Mouse (Mus musculus): ENCODE data around the gene Gabrp.
A peak's percentile ranks its signal among the peaks of the same experiment; 100 is the strongest.

The Gabrp gene

DNA sequence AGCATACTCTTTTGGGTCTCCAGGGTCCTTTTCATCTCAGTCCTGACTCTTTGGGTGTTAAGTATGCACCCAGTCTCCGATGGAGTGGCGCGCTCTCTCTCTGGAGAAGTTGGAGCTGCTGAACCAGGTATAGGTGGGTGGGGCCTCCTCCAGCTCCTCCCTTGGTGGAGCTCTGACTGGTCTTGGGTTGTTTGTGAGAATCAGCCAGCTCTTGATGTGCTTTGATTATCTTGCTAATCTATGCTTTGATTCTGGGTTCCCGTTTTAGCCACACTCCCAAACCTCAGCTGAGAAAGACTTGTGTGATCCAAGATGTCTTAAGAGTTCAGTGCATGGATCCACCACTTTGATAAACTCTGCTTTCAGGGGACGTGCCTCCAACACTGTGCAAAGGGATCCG lies at the start of gene Gabrp:
Gene Gabrp, minus strand, starts transcription at position 101 of the 400 bp plus-strand sequence.
- no peak for DNase-seq

DNA sequence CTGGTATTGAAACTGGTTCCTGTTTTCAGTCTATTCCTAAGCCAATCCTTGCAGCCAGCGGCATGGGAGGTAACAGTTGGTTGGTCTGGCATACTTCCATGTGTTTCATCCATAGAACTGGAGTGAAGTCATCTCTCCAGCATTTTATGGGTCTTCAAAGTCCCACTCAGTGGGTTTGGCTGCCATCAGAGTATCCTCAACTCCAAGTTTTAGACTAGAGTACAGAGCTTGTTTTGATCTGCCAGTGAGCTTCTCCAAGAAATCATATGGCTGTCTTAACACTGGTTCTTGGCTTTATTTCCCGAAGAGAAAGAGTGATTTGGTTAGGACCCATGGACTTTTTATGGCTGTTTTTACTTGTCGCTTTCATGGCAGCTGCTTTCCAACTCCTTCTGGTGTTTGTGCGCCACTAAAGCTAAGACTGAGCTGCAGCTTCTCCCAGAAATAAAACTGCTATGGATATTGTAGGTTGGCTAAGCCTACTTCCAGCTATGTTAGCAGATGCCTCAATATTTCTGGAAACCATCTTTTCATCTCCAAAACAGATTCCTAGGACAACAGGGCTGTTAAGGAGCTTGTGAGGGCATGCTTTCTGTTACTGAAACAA lies 48.5 kb upstream of the Gabrp start:
- DNase-seq: peak; percentile 22

DNA sequence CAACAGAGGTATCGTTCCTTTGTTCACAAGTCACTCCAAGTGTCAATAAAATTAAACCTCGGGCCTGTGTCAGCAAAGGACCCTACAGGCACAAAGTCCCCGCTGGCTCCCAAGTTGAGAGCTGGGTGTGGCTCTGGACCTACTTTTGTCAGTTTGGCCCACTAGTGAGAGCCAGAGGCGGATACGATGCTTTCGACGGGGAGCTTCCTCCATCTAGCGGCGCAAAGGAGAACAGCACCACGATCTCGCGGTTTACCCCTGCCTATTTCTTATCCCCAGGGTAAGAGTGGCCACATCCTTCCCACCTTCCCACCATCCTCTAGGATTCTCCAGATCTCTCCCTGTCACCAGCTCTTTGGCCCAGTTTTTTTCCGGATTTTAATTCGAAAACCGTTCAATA lies 35.5 kb upstream of the Gabrp start:
- DNase-seq: peak; percentile 68

DNA sequence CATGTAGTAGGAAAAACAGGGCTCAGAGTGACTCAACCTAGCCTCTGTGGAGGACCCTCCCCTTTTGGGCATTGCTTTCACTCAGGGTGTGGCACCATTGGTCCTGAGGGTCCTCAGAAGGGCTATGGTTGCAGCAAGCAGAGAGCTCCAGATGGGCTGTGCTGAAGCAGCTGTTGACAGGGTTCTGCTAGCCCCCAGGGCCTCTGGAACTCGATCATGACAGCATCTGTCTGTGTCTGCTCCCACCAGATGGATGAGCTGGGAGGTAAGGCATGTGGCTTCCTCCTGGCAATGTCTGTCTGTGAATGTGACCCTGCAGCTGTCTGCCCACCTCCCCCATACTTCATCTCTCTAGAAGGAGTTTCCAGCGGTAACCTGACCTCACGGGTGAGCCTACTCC lies 29.0 kb upstream of the Gabrp start:
- no peak for DNase-seq

DNA sequence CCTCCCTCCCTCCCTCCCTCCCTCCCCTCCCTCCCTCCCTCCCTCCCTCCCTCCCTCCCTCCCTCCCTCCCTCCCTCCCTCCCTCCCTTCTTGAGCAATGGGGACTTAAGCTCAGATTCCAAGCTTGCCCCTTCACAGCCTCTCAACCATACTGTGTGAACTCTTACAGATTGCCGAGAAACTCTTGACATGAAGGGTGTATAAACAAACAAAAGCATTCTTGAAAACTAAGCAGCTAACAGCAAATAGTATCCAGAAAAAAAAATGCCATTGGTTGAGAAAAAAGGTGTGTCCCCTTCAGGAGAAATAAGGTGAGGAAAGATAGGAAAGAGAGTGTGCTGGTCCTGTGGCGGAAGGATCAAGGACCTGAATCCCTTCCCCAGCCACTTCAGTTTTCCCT lies 24.4 kb upstream of the Gabrp start:
- DNase-seq: no peak

DNA sequence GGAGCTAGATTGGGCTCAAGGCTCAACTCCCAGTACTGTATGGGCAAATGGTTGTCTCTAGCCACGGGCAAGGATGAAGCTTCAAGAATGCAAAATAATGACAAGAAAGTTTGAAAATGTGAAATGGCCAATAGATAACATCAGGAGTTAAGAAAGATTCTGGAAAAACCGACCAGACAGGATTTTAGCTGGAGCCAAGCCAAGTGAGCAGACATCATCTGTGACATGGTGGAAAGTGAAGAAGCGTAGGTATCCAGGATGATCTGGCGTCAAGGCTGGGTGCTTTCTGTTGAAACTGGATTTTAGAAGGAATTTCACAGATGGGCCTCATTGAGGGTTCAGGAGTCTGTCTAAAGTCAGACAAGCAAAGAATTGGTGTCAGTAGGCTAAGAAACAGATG lies 20.2 kb upstream of the Gabrp start, which contains the start of gene D130052B06Rik:
Gene D130052B06Rik, plus strand, starts transcription at position 317 of the 400 bp plus-strand sequence.
- DNase-seq: no peak

DNA sequence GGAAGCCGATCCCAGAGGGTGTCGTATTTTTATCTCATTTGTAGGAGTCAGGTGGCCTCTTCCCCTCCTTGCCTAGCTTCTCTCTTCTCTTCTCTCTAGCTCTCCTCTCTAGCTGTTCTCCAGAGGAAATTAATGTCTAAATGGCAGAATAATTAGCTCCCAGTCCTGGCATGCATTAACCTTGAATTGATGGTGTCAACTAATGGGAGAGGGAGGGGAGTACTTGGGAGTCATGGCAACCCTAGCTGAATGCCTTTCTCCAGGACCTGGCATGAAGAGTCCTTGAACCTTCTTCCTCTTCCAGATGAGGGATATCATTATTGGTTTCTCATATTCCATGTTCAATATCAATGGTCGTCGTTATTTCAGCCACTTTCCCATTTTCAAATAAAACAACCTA lies 17.9 kb upstream of the Gabrp start:
- DNase-seq: no peak

DNA sequence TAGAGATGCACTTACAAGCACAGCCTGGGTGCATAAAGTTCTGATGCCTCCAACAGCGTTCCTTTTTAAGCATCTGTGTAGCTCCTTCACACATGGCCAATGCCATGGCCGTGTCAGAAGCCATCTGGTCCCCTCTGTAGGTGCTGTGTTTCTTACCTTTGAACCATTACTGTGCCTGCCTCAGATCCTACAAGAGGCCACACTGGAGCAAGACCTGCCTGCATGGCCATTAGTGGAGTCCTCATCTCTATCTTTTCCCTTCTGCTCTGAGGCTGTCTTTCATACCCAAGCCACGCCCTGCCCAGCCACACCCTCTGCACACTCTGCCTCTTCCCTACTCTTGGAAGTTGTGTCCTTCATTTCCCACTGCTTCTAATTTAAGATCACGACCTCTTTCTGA lies 14.1 kb upstream of the Gabrp start:
- no peak for DNase-seq

DNA sequence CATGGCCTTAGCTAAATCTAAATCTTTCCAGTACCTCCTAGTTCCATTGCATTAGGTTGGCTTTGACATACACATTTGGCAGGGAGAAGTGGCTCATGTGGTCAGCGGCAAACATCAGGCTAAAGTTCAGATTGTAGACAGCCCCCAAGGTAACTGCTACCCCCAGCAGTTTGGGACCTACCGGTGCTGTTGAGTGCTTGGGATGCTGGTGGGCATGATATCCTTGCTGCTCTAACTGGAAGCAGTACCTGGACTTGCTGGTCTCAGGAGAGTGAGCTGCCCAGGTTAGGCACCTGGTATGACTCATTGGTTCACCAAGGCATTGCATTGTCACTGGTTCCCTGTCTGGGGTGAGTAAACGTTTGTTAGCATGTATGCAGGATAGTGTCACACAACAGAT lies 12.0 kb upstream of the Gabrp start:
- no peak for DNase-seq

DNA sequence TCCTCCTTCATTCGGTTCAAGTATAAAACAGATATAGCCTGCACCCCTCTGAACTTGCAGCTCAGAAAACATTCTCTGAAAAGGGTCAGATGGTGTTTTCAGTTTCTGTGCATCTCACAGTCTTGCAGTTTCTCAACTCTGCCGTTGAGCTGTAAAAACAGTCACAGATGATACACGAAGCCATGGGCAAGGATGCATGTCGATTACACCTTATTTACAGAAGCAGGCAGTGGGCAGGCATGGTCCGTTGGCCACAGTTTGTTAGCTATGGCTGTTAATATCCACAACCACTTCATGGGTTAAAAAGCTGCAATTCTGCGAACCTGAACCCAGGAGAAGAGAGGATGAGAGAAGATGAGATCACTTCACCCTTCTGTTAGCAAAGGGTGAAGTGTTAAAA lies 7.9 kb upstream of the Gabrp start:
- no peak for DNase-seq

DNA sequence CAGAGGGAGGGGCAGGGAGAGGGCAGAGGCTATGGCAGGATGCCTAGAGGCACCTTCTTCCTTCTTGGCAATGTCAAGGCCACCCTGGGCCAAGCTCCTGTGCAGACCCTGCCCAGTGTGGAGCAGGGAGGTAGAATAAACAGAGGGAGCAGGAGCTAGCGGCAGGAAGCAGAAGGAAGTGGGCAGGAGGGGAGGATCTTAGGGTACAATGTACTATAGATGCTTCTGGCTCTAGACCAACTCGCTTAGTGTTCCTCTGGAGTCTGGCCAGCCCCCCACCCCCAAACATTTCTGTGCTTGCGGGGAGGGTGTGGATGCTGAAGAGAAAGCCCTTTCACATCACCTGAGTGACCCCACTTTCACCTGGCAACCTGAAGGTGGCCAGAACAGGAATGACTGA lies 862 bp upstream of the Gabrp start:
- DNase-seq: no peak

DNA sequence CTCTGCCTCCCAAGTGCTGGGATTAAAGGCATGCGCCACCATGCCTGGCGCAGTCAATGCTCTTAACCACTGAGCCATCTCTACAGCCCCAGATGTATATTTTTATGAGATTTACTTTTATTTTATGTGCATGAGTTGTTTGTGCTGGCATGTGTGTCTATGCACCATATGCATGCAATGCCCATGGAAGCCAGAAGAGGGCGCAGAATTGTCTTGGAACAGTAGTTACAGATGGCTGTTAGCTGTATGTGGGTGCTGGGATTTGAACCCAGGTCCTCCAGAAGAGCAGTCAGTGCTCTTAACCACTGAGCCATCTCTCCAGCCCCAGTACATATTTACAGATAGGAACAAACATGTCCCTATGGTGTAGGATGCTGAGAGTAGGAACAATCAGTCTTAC lies 3.8 kb downstream of the Gabrp start:
- no peak for DNase-seq

DNA sequence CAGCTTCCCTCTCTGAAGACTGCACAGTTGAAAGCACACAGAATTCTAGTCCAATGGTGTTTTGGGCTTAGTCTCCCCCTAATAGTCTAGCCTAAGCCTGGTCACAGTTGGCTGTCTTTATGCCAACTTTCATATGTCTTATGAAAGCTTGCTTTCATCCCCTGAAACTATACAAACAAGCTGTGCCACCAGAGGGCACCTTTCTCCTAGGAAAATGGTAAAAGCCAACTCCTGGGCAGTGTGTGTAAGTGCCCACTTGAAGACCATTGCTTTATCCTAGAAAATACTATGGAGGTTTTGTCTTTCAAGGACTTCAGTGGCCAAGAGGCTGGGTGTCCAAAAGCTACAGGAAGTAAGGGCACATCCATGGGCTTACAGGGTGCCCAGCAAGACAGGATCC lies 8.3 kb downstream of the Gabrp start:
- peak; percentile 10 for DNase-seq

DNA sequence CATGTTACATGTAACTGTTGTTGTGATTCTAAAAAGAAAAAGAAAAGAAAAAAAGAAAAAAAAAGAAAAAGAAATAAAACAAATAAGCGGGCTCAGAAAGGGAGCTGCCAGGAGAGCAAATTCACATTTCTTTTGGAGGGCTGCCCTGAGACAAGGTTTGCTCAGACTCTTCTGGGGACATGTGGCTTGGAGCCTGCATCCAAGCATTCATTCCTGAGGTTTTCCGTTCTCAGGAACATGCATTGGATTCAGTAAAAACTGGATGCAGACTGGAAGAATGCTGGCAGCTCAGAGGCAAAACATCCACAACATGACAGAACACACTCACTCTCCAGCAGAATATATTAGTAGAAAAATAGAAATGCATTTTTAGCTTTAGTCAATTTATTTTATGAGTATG lies 14.8 kb downstream of the Gabrp start:
- no peak for DNase-seq

DNA sequence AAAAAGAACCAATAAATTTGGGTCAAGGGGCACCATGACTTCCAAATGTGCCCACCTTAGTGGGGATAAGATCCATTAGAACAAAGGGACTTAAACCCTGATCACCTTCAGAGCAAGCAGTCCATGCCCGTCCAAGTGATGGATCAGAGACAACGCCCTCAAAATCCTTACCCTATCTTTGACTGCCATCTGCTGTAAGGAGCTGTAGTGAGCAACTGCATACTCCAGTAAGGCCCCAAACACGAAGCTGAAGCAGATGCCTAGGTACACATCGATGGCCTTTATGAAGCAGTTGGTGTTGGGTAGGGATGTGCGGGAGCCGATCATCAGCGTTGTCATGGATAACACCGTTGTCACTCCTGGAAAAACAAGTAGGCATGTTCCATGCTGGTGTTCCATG lies 24.6 kb downstream of the Gabrp start:
- DNase-seq: no peak

DNA sequence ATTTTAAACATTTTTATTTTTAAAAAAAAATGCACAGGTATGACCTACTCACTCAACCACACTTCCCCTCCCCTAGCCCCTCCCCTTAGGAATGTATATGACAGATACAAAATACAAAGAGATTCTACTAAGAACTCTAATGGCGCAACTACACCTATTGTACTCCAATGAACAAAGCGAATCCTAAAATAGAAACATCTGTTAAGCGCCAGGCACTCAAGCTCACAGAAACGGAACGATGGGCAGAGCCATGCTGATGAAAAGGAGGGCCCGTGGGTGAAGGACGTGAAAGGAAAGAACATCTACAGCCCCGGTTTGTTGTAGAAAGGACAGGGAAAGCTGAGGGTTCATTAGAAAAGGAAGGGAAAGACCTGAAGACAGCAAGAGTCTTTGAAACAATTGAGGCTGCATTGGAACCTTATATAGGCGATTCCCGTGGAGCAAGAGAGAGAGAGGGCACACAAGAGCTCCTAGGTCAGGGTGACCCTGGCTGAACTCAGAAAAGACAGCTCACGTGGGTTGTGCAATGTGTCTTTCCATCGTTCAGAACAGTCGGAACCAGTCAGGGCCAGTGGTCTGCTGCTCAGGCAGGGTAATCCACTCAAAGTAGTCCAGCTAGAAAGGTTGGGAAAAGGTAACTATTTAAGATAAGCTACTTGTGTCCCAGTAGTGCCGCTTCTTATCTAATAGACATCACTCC lies 27.7 kb downstream of the Gabrp start:
- DNase-seq: no peak

DNA sequence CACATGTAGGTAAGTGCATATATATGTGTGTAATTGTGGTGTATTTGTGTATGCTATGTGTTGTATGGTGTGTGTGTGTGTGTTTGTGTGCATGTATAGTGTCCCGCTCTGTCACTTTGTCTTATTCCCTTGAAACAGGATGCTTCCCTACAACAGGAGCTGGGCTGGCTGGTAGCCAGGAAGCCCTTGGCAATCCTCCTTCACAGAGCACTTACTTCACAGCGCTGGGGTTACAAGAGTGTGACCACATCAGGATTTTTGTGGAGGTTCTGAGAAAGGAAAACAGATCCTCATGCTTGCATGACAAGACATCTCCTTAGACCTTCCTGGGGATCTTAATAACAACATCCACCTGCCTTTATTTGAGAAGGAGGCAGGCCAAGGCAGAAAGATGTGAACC lies 31.4 kb downstream of the Gabrp start:
- no peak for DNase-seq

DNA sequence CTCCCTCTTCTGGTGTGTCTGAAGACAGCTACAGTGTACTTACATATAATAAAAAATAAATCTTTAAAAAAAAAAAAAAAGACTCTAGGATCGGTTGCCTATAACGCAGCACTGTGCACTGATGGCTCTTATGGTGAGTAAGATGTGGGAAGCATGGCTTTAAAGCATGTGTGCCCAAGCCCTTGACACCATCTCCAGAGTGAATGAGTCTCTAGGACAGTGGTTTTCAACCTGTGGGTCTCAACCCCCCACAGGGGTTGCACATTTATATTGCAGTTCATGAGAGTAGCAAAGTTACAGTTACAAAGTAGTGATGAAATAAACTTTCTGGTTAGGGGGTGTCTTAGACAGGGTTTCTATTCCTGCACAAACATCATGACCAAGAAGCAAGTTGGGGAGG lies 33.8 kb downstream of the Gabrp start:
- DNase-seq: no peak

DNA sequence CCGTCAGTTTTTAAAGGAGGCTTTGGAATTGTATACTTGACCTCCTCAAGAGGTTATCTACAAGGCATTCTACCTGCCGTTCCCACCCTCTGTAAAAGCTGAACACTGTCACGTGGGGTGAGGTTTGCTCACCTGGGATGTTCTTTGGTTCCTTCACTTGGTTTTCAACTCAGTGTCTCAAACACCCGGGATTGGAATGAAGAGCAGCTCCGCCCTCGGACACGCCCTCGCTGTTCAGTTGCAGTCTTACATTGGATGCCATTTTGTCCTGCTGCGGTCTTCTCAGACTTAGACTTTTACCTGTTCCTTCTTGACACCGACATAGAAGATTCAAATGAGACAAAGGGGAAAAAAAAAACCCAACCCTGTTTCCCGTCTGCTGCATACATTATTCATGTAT lies 34.6 kb downstream of the Gabrp start:
- DNase-seq: no peak

DNA sequence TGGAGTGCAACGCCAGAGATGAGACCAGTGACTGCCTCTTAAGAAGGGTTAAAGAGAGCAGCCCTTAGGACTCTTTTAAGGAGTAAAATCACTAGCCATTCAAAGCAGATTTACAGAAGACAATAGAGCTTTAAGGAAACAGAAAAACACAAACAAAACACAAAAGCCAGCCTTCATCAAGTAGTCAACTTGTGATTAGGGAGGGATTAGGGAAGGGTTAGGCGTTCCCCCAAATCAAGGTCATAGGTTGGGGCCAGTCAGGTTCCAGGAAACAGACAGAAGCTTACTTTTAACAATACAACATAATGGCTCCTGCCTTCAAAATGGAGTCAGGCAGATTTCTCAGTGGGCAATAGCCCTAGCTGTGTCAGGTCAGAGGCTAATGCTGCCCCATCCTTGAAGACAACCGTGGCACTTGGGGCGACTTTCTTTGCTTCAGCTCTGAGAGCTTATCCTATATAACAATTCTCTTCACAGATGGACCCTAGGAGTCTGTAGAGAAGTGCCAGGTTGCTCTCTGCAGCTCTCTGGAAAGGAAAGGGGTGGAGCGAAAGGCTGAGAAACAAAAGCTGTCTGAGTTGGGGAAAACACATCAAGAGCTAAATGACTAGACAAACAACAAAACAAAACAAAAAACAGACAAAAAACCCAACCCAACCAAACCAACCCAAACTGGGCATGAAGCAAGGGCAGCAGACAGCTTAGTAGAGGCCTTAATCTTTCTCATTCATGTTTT lies 41.2 kb downstream of the Gabrp start:
- DNase-seq: no peak

DNA sequence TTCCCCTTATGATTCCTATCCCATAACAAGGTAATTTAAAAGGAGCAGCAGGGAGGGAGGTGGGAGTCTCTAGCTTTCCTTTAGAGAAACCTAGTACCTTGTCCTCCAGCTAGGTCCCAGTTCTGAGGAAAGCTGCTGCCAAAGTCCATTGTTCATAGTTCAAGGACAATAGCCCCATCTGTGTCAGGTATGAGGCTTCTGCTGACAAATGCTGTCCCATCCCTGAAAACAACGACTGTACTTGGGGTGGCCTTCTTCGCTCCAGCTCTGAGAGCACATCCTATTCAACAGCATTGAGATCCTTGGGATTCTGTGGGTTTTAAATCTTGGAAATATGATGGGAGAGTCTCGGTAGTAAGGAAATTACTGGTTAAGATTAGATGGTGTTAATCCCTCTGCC lies 42.1 kb downstream of the Gabrp start:
- DNase-seq: no peak

DNA sequence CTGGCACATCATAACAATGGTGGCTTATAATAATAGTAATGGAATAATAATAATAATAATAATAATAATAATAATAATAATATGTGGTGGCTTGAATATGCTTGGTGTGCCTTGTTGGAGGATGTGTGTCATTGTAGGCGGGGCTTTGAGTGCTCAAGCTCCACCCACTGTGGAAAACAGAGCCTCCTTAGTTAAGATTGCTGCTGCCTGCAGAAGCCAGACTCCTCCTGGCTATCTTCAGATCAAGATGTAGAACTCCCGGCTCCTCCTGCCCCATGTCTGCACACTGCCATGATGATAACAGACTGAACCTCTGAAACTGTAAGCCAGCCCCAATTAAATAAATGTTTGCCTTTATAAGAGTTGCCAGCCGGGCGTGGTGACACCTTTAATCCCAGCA lies 44.2 kb downstream of the Gabrp start:
- DNase-seq: no peak

DNA sequence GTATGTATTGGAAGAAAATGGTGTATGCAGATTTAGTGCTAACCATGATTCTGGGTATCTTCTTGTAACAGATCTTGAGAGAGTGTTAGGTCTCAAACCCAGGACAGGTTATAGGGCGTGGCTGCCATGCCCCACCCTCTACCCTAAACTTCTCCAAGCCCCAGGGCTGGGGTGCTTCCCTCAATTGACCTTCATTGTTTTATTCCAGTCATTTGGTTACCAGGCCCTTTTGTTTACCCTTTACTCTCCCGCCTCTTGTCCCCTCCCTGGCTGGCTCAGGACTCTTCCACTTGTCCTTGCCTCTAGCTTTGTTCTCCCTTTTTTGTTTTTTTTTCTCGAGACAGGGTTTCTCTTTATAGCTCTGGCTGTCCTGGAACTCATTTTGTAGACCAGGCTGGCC lies 45.2 kb downstream of the Gabrp start:
- DNase-seq: no peak

DNA sequence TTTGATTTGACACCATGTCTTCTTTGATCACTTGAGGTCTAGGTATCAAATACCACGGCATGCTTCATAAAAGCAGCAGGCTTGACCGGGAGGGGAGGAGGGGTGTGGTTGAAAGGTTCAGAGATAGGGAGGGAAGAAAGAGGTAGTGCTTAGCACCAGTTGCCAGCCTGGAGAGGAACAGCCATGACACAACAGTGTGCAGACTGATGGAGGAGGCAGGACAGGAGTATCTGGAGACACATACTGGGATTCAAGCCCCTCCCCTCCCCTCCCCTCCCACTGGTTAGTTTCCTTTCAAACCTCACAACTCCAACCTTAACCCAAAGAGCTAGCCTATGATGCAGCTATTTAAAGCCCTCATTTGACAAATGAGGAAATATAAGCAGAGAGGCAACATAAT lies 49.2 kb downstream of the Gabrp start:
- DNase-seq: no peak
